Mouse (Mus musculus): ENCODE data around the gene Ptprg. TPM values are rescaled to one million over a fixed set of nuclear protein-coding genes. Genes with fewer than 3 reads are reported as not detected.

Ptprg gene
- total and polyA plus RNA-seq, 3 experiments = 25.1 to 57.1 (median 54.0) TPM

DNA sequence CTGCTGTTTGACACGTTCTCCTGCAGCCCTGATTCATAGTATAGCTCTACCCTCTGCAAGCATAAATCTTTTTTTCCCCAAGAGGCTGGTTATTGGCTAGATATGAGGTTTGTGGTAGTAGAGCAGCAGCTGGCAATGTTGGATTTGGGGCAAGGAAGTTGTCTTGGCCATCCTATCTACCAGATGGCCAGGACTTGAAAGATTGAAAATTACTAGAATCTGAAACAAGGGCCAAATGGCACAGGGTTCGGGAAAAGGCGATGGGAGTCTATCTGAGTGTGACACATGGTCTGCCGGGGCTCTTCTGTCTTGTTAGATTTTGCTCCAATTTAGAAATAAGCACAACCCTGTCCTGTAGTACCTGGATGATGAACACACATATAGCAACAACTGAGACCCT, 531.7 kb downstream of the Ptprg start:
- DNase-seq = no peak
- Histone ChIP-seq H3K4me3 (no peak overlapping the region), H3K9ac (ENCODE audit: low read depth, low read length) (no peak overlapping the region), H3K27ac (no peak overlapping the region), H3K27me3 (ENCODE audit: control insufficient read depth, insufficient read depth, low read length) (no peaks in the 10 kb centered on the region), H3K4me1 (ENCODE audit: control insufficient read depth, insufficient read depth, low read length) (no peaks in the 10 kb centered on the region), H3K79me2 (replicated peaks; ENCODE audit: control insufficient read depth, insufficient read depth, low read length) (no peaks in the 10 kb centered on the region), H3K36me3 (ENCODE audit: control insufficient read depth, insufficient read depth, low read length) (no peaks in the 10 kb centered on the region)
- TF ChIP-seq POLR2A (IDR thresholded peaks at IDR 0.05; ENCODE audit: insufficient read depth, low read depth, low read length) (no peak), EP300 (IDR thresholded peaks at IDR 0.05; ENCODE audit: insufficient read depth, low read depth, low read length) (no peak), CTCF (IDR thresholded peaks at IDR 0.05) (no peak)
- intact Hi-C loops (cut with DNase I) = no loop called here
- WGBS = 81% methylated on average over 4 of the region's 4 CpGs

DNA sequence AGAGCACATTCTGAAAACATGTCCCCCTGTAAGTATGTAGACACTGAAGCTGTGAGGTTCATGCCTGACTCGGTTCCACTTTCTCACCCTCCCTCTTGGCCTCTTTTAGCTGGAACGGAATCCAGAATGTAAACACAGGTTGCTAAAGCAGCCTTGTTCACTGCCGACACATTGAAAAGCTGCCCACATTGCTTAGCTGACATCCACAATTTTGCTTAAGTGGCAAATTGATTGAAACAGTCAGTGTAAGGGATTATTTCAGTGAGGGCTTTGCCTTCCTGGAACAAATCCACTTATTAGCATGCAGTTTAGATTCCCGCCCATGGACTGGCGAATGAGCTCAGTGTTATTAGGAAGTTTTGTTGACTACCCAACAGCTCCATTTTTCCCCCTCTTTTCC, 532.8 kb downstream of the Ptprg start:
- DNase-seq = no peak
- Histone ChIP-seq H3K9ac (ENCODE audit: low read depth, low read length) (no peak overlapping the region), H3K79me2 (replicated peaks; ENCODE audit: control insufficient read depth, insufficient read depth, low read length) (no peaks in the 10 kb centered on the region), H3K27me3 (ENCODE audit: control insufficient read depth, insufficient read depth, low read length) (no peaks in the 10 kb centered on the region), H3K36me3 (ENCODE audit: control insufficient read depth, insufficient read depth, low read length) (no peaks in the 10 kb centered on the region), H3K4me3 (no peak overlapping the region), H3K27ac (no peak overlapping the region), H3K4me1 (ENCODE audit: control insufficient read depth, insufficient read depth, low read length) (no peaks in the 10 kb centered on the region)
- TF ChIP-seq EP300 (IDR thresholded peaks at IDR 0.05; ENCODE audit: insufficient read depth, low read depth, low read length) (no peak), CTCF (IDR thresholded peaks at IDR 0.05) (no peak), POLR2A (IDR thresholded peaks at IDR 0.05; ENCODE audit: insufficient read depth, low read depth, low read length) (no peak)
- intact Hi-C loops (cut with DNase I) = no loop called here
- WGBS = 86% methylated on average over 5 of the region's 5 CpGs

DNA sequence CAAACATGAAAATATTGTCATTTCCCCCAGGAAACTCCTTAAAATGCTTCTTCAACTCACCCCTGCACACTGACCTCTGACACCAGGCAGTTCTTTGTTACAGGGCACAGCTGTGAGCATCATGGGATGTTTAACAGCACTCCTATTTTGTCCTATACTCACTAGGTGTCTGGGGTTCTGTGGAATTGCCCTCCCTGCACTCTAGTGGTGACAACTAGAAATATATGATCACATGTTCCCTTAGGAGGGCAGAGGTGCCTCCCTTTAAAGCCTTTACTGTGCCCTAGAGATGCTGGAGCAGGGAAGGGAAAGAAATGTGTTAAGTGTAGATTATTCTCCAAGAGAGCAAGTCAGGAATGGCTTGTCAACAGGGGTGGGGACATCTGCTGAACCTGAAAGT, 536.6 kb downstream of the Ptprg start:
- H3K4me1 ChIP-seq (ENCODE audit: control insufficient read depth, insufficient read depth, low read length) = no peaks in the 10 kb centered on the region
- H3K27me3 ChIP-seq (ENCODE audit: control insufficient read depth, insufficient read depth, low read length) = no peaks in the 10 kb centered on the region
- H3K79me2 ChIP-seq (replicated peaks; ENCODE audit: control insufficient read depth, insufficient read depth, low read length) = no peaks in the 10 kb centered on the region
- intact Hi-C loops (cut with DNase I) = loop anchor here (5.0 kb wide), 1 partner anchor 78 kb away; no protein-coding TSS in a partner anchor
- no peak overlapping the region for H3K27ac ChIP-seq
- no peak for DNase-seq
- TF ChIP-seq CTCF (IDR thresholded peaks at IDR 0.05) = no peak
- TF ChIP-seq POLR2A (IDR thresholded peaks at IDR 0.05; ENCODE audit: insufficient read depth, low read depth, low read length) = no peak
- TF ChIP-seq EP300 (IDR thresholded peaks at IDR 0.05; ENCODE audit: insufficient read depth, low read depth, low read length) = no peak
- no peak overlapping the region for H3K4me3 ChIP-seq
- H3K9ac ChIP-seq (ENCODE audit: low read depth, low read length) = no peak overlapping the region
- H3K36me3 ChIP-seq (ENCODE audit: control insufficient read depth, insufficient read depth, low read length) = no peaks in the 10 kb centered on the region

DNA sequence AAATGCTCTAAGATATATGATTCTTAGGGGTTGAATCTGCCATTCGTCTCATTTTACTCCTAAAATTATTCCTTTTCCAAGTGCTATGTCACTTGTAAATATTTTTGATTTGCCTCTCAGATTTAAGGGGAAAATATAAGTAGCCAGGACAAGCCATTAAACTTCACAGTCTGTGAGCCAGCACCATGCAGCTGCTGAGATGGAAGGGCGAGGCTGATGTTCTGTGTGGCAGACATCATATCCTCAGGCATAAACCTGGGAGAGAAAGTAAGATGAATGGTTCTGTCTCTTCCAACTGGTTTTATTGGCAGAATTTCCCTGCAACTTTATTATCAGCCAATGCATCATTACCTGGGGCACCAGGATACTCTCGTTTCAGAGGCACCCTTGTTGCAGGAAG, 538.4 kb downstream of the Ptprg start:
- H3K4me1 ChIP-seq (ENCODE audit: control insufficient read depth, insufficient read depth, low read length) = no peaks in the 10 kb centered on the region
- 90% methylated on average over 3 of the region's 3 CpGs for WGBS
- no peak overlapping the region for H3K4me3 ChIP-seq
- intact Hi-C loops (cut with DNase I) = loop anchor here (5.0 kb wide), 1 partner anchor 79 kb away; no protein-coding TSS in a partner anchor
- no peak for TF ChIP-seq POLR2A (IDR thresholded peaks at IDR 0.05; ENCODE audit: insufficient read depth, low read depth, low read length)
- TF ChIP-seq CTCF (IDR thresholded peaks at IDR 0.05) = no peak
- TF ChIP-seq EP300 (IDR thresholded peaks at IDR 0.05; ENCODE audit: insufficient read depth, low read depth, low read length) = no peak
- no peak overlapping the region for H3K9ac ChIP-seq (ENCODE audit: low read depth, low read length)
- no peaks in the 10 kb centered on the region for H3K27me3 ChIP-seq (ENCODE audit: control insufficient read depth, insufficient read depth, low read length)
- no peak for DNase-seq
- H3K27ac ChIP-seq = no peak overlapping the region
- H3K79me2 ChIP-seq (replicated peaks; ENCODE audit: control insufficient read depth, insufficient read depth, low read length) = no peaks in the 10 kb centered on the region
- H3K36me3 ChIP-seq (ENCODE audit: control insufficient read depth, insufficient read depth, low read length) = no peaks in the 10 kb centered on the region; the same call in 1 of the 2 replicates

DNA sequence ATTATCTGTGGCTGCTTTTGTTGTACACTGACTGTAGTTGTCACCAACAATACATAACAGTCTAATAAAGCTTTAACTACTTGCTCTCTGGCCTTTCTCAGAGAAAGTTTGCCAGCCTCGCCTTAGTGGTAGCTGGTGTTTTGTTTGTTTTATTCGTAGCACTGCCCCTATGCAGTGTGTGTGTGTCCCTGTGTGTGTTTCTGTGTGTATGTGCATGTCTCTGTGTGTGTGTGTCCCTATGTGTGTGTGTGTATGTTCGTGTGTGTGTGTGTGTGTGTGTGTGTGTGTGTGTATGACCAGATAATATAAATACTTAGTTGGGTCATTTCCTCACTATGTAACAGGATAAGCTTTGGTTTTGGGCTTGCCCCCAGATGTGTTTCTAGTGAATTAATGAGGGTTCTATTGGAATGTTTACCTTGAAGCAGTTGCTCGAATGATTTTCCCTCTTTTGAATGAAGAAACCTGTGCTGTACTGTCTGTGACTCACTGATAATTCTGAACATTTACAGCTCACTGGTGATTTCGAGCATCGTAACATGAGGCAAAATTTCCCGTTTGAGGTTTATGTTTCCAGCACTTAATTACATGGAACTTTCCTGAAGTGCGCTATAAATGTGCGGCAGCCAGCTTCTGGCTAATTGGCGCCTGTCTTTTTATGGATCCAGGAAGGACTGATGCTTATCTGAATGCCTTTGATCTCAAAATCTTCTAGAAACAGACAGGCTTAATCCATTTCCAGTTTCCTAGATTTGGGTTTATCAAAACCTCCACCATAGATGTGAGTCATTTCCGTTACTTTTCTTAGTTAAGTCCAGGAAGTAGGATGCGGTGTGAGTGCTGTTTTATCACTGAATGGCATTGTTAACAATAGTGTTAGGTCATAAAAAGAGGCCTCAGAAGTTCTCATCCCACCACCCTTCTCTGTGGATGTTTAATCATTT, 546.3 kb downstream of the Ptprg start:
- intact Hi-C loops (cut with DNase I) = loop anchor here (1.0 to 5.0 kb wide), 4 partner anchors 35 to 289 kb away; no protein-coding TSS in a partner anchor

More for the DNA sequence above, 546.3 kb downstream of the Ptprg start:
- peak in 1 of 2 experiments; percentile 27 for DNase-seq
- Histone ChIP-seq H3K4me1 (ENCODE audit: control insufficient read depth, insufficient read depth, low read length) (peaks cover 14% of the 10 kb centered on the region), H3K79me2 (replicated peaks; ENCODE audit: control insufficient read depth, insufficient read depth, low read length) (no peaks in the 10 kb centered on the region), H3K4me3 (no peak overlapping the region), H3K9ac (ENCODE audit: low read depth, low read length) (no peak overlapping the region), H3K36me3 (ENCODE audit: control insufficient read depth, insufficient read depth, low read length) (peaks cover 16% of the 10 kb centered on the region), H3K27ac (peak overlapping the region; percentile 78), H3K27me3 (ENCODE audit: control insufficient read depth, insufficient read depth, low read length) (no peaks in the 10 kb centered on the region)
- WGBS = 45% methylated on average over 12 of the region's 12 CpGs
- TF ChIP-seq POLR2A (IDR thresholded peaks at IDR 0.05; ENCODE audit: insufficient read depth, low read depth, low read length) = no peak; the same call in 1 of the 2 replicates
- TF ChIP-seq EP300 (IDR thresholded peaks at IDR 0.05; ENCODE audit: insufficient read depth, low read depth, low read length) = no peak
- TF ChIP-seq CTCF (IDR thresholded peaks at IDR 0.05) = no peak
